Mouse (Mus musculus): ENCODE measurements around the gene Ambra1. TPM values are rescaled to one million over a fixed set of nuclear protein-coding genes. Genes with fewer than 3 reads are reported as not detected.

Gene Ambra1
- polyA plus RNA-seq, 1 experiment from 2014 or later, result 22.3 TPM

DNA sequence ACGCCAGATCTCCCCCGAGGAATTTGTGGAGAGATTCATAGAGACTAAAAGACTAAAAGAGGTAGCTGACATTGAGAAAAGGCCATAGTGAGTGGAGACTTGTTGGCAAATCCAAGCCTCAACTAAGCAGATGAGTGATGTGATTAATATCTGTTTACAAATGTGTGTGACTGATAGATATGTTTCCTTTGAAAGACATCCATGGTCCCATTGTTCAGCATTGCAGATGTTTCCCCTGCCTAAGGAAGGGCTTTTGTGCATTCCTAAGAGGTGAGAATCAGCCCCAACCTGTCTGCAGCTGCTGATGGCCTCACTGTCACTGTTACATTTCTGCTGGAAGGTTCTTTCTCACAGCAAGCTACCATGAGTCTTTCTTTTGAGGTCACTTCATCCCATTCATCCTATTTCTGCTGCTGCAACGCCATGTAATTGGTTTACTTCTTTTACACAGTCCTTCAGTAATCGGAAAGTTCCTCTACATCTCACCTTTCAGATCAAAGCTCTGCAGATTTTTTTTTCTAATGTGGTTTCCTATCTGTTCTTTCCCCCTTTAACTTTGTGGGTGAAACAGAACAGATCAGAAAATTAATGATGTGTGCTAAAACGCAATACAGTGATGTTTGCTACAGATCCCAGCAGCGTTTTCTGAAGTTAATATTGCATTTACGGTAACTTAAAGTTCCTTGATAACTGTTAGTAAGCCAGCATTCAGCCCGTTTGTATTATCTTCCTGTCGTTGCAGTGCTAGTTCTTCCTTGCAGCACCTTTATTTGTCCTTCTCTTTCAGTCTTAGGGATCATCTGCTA is 146.3 kb downstream of the Ambra1 start:
- no peak overlapping the region for H3K27ac ChIP-seq
- 82% methylated on average over 9 of the region's 9 CpGs for WGBS
- no peak overlapping the region for H3K4me3 ChIP-seq (replicated peaks)
- no peaks in the 10 kb centered on the region for H3K27me3 ChIP-seq
- no peak overlapping the region for H3K9ac ChIP-seq (replicated peaks)
- H3K9me3 ChIP-seq, result no peaks in the 10 kb centered on the region
- H3K36me3 ChIP-seq, result peaks cover 20% of the 10 kb centered on the region
- no peaks in the 10 kb centered on the region for H3K4me1 ChIP-seq (replicated peaks)
- ATAC-seq (ENCODE audit: insufficient number of reproducible peaks, insufficient read depth, low FRiP score, low TSS enrichment, low read depth), result no peak
- H3K4me2 ChIP-seq, result no peak overlapping the region

DNA sequence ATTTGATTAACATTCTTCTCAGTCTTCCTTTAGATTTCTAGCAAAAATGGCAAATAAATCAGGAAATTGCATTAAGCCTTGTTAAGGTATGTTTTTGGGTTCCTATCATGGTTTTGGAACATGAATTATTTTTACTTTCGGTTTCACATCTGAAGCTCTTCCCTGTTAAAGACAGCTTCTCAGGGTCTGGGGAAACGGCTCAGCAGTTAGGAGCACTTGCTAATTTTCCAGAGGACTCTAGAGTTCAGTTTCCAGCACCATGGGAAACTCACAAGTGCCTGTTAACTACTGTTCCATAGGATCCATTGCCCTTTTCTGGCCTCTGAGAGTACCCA is 146.8 kb downstream of the Ambra1 start:
- Histone ChIP-seq H3K4me2 (no peak overlapping the region), H3K27me3 (no peaks in the 10 kb centered on the region), H3K9me3 (no peaks in the 10 kb centered on the region), H3K27ac (no peak overlapping the region), H3K36me3 (peaks cover 20% of the 10 kb centered on the region), H3K4me1 (replicated peaks) (no peaks in the 10 kb centered on the region), H3K4me3 (replicated peaks) (no peak overlapping the region), H3K9ac (replicated peaks) (no peak overlapping the region)
- ATAC-seq (ENCODE audit: insufficient number of reproducible peaks, insufficient read depth, low FRiP score, low TSS enrichment, low read depth), result no peak
- 89% methylated on average over 2 of the region's 2 CpGs for WGBS

DNA sequence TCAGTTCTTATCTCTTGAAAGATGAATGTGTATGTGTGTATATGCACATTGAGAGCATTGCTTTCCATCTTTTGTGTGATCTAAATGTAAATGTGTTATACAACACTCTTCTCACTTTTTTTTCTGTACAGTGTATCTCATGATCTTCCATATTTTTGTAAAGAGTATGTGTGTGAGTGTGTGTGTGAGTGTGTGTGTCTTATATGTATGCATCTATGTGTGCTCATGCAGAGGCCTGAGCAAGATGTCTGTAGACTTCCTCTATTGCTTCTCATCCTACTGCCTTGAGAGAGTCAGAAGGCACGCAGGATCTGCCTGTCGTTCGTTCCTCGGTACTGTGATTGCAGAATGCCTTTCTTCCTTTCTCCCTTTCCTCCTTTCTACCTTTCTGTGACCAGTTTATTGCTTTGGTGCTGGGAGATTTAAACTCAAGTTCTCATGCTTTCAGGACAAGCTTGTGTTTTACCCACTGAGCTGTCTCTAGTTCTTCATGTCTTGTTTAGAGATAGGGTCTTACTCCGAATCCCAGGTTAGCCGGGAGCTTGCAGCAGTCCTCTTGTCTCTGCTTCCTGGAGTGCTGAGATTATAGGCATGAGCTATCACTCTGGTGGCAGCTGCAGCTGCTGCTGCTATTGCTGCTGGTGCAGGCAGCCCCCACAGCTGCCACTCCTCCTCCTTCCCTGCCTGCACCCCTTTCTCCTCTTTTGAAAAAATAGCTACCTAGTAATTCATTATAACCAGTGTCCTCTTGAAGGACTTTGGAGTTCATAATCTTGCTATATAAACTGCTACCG is 148.7 kb downstream of the Ambra1 start:
- 84% methylated on average over 7 of the region's 7 CpGs for WGBS
- Histone ChIP-seq H3K4me1 (replicated peaks) (no peaks in the 10 kb centered on the region), H3K4me3 (replicated peaks) (no peak overlapping the region), H3K9me3 (no peaks in the 10 kb centered on the region), H3K9ac (replicated peaks) (no peak overlapping the region), H3K36me3 (peaks cover 20% of the 10 kb centered on the region), H3K27me3 (no peaks in the 10 kb centered on the region), H3K4me2 (no peak overlapping the region), H3K27ac (no peak overlapping the region)
- no peak for ATAC-seq (ENCODE audit: insufficient number of reproducible peaks, insufficient read depth, low FRiP score, low TSS enrichment, low read depth)

DNA sequence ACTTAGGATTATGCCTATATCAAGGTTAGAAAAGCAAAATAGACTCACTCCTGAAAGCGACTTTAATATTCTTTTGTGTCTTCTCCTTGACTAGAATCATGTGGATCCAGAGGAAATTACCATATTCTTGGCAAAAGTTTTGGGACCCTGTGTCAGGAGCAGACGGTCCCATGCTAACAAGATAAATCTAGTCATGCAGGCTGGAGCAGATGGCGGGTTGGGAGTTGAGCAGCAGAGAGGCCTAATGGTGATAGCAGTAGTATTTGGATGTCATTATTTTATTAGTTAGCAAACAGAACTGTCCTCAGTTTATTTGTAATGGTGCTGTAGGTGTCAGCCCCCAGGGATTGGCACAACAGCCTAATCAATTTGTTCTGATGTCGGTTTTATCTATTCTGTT is 154.0 kb downstream of the Ambra1 start:
- Histone ChIP-seq H3K4me1 (replicated peaks) (no peaks in the 10 kb centered on the region), H3K27ac (no peak overlapping the region), H3K4me3 (replicated peaks) (no peak overlapping the region), H3K9me3 (no peaks in the 10 kb centered on the region), H3K4me2 (no peak overlapping the region), H3K36me3 (peaks cover 32% of the 10 kb centered on the region), H3K27me3 (no peaks in the 10 kb centered on the region), H3K9ac (replicated peaks) (no peak overlapping the region)
- ATAC-seq (ENCODE audit: insufficient number of reproducible peaks, insufficient read depth, low FRiP score, low TSS enrichment, low read depth), result no peak
- WGBS, result 87% methylated on average over 4 of the region's 4 CpGs

DNA sequence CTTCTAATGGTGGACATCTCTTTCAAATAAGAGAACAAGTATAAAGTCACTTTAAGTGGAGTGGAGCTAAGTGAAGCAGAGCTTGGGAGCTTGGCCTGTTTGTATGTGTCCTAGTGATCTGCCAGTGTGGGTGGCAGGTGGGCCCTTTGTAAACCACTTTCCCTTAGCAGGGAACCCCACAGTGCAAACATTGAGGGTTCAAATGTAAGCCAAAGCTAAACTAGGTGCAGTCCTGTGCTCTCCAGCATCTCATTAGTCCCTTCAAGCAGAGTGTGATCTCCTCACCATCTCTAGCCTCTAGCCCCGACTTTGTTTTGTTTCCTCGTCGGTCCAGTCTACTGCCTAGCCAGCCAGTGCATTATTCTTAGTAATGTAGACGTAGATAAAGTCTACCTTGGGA is 154.7 kb downstream of the Ambra1 start:
- WGBS, result 85% methylated on average over 4 of the region's 4 CpGs
- Histone ChIP-seq H3K4me3 (replicated peaks) (no peak overlapping the region), H3K36me3 (peaks cover 38% of the 10 kb centered on the region), H3K9ac (replicated peaks) (no peak overlapping the region), H3K4me2 (no peak overlapping the region), H3K27ac (no peak overlapping the region), H3K9me3 (no peaks in the 10 kb centered on the region), H3K4me1 (replicated peaks) (no peaks in the 10 kb centered on the region), H3K27me3 (no peaks in the 10 kb centered on the region)
- no peak for ATAC-seq (ENCODE audit: insufficient number of reproducible peaks, insufficient read depth, low FRiP score, low TSS enrichment, low read depth)

DNA sequence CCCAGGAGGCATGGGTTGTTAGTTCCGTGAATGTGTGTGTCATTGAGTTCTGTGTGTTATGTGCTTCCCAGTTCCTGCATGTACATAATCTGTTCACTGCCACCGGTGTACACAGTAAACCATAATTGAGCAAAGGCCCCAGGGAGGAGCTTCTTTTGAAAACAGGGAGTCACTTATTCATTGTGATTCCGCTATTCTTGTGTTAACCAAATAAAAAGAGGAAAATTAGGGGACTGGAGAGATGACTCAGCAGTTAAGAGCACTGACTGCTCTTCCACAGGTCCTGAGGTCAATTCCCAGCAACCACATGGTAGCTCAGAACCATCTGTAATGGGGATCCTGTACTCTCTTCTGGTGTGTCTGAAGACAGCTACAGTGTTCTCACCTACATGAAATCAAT is 164.8 kb downstream of the Ambra1 start:
- WGBS, result 89% methylated on average over 3 of the region's 3 CpGs
- no peak overlapping the region for H3K4me3 ChIP-seq (replicated peaks)

DNA sequence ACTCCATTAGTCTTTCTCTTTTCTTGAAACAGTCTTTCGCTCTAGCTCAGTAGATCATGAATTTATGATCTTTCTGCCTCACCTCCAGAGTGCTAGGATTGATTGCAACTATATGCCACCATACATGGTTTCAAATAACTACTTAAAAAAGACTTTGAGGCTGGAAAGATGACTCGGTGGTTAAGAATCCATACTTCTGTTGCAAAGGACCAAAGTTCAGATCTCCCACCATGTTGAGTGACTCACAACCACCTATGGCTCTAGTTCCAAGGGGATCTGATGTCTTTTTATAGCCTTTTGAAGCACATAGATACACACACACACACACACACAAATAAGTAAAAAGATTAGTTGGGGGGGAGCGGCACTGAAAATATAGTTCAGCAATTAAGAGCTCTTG is 165.5 kb downstream of the Ambra1 start:
- Histone ChIP-seq H3K36me3 (peaks cover 22% of the 10 kb centered on the region; the same call in 1 of the 2 replicates), H3K4me1 (replicated peaks) (no peaks in the 10 kb centered on the region), H3K9me3 (no peaks in the 10 kb centered on the region), H3K4me3 (replicated peaks) (no peak overlapping the region), H3K27me3 (no peaks in the 10 kb centered on the region), H3K9ac (replicated peaks) (no peak overlapping the region), H3K4me2 (no peak overlapping the region), H3K27ac (no peak overlapping the region)
- 95% methylated on average over 3 of the region's 3 CpGs for WGBS
- no peak for ATAC-seq (ENCODE audit: insufficient number of reproducible peaks, insufficient read depth, low FRiP score, low TSS enrichment, low read depth)

More for the DNA sequence above, 164.8 kb downstream of the Ambra1 start:
- Histone ChIP-seq H3K9ac (replicated peaks) (no peak overlapping the region), H3K9me3 (no peaks in the 10 kb centered on the region), H3K27me3 (no peaks in the 10 kb centered on the region), H3K4me1 (replicated peaks) (no peaks in the 10 kb centered on the region), H3K36me3 (peaks cover 25% of the 10 kb centered on the region; the same call in 1 of the 2 replicates), H3K4me2 (no peak overlapping the region), H3K27ac (no peak overlapping the region)
- ATAC-seq (ENCODE audit: insufficient number of reproducible peaks, insufficient read depth, low FRiP score, low TSS enrichment, low read depth), result no peak

DNA sequence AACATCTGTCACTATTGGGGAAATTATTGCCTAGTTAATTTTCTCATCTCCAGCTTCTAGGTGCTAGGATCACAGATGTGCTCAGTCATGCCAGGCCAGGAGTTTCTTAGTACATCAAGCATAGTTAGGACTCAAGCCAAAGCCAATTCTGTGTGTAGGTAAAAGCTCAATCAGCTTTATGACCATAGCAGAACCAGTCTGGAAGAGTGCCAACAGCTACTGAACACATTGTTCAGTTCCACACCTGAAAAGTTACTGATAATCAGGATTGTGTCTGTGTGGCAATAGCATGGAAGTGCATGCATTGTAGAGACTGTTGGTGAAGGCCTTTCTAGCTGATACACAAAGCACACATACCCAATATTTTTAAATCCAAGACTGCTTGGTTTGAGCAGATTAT is 168.0 kb downstream of the Ambra1 start:
- Histone ChIP-seq H3K4me1 (replicated peaks) (no peaks in the 10 kb centered on the region), H3K4me3 (replicated peaks) (no peak overlapping the region), H3K9ac (replicated peaks) (no peak overlapping the region), H3K36me3 (peaks cover 35% of the 10 kb centered on the region; the same call in 1 of the 2 replicates), H3K9me3 (no peaks in the 10 kb centered on the region), H3K27ac (no peak overlapping the region), H3K27me3 (no peaks in the 10 kb centered on the region), H3K4me2 (no peak overlapping the region)
- ATAC-seq (ENCODE audit: insufficient number of reproducible peaks, insufficient read depth, low FRiP score, low TSS enrichment, low read depth), result no peak

DNA sequence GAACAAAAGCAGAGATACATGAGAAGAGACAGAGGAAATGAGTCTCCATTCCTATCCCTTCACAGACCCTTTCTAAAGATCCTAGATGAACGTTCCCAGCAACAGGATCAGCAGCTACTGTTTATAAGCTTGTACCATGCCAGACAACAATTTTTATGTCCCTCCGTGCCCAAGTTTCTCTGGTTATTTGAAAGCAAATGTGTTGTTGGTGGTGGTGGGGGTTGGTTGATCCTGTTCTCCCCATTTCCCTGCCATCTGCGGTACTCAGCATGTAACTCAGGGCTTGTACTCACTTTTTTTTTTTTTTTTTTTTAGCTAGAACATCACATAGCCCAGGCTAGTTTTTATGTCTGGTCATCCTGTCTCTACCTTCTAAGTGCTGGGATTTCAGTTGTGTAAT is 169.2 kb downstream of the Ambra1 start:
- H3K27ac ChIP-seq, result no peak overlapping the region
- no peak for ATAC-seq (ENCODE audit: insufficient number of reproducible peaks, insufficient read depth, low FRiP score, low TSS enrichment, low read depth)
- H3K9me3 ChIP-seq, result no peaks in the 10 kb centered on the region
- peaks cover 37% of the 10 kb centered on the region; the same call in 1 of the 2 replicates for H3K36me3 ChIP-seq
- no peaks in the 10 kb centered on the region for H3K27me3 ChIP-seq
- H3K4me1 ChIP-seq (replicated peaks), result no peaks in the 10 kb centered on the region
- 97% methylated on average over 3 of the region's 3 CpGs for WGBS
- H3K4me2 ChIP-seq, result no peak overlapping the region
- no peak overlapping the region for H3K9ac ChIP-seq (replicated peaks)
- no peak overlapping the region for H3K4me3 ChIP-seq (replicated peaks)

DNA sequence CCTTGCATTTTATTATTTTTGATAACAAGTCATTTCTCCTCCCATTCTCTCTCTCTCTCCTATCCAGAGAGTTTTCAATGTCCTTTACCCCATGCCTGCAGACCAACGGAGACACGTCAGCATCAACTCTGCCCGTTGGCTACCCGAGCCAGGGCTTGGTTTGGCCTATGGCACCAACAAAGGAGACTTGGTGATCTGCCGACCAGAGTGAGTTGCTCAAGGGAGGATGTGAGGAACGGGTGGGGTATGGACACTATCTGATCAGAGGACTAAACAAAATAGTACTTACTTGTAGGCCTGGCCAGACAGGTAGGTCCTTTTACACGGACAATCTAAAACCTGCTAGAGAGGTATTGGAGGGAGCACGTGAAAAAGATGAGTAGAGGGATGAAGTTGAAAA is 170.5 kb downstream of the Ambra1 start:
- no peak overlapping the region for H3K27ac ChIP-seq
- peaks cover 40% of the 10 kb centered on the region for H3K36me3 ChIP-seq
- no peak overlapping the region for H3K4me2 ChIP-seq
- no peaks in the 10 kb centered on the region for H3K27me3 ChIP-seq
- 92% methylated on average over 8 of the region's 8 CpGs for WGBS
- no peaks in the 10 kb centered on the region for H3K9me3 ChIP-seq
- no peak overlapping the region for H3K4me3 ChIP-seq (replicated peaks)
- no peak overlapping the region for H3K9ac ChIP-seq (replicated peaks)
- no peak for ATAC-seq (ENCODE audit: insufficient number of reproducible peaks, insufficient read depth, low FRiP score, low TSS enrichment, low read depth)
- no peaks in the 10 kb centered on the region for H3K4me1 ChIP-seq (replicated peaks)

DNA sequence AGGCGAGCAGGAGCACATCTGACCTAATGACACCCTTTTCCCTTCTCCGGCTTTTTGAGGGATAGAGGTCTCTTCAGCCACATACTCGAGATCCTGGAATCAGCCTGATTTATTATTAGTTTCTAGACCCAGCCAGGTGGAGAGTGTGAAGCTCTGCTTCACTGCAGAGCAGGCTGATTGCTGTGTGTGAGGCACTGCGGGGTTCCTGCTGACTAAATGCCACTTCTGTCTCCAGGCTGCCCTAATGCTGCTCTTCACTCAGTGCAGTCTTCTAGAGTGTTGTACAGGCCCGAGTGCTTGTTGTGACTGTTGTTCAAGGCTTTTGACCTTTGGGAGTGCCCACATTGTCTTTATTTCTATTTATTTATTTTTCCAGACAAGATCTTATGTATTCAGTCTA is 172.4 kb downstream of the Ambra1 start:
- ATAC-seq (ENCODE audit: insufficient number of reproducible peaks, insufficient read depth, low FRiP score, low TSS enrichment, low read depth), result no peak
- no peak overlapping the region for H3K27ac ChIP-seq
- no peaks in the 10 kb centered on the region for H3K27me3 ChIP-seq
- H3K4me1 ChIP-seq (replicated peaks), result no peaks in the 10 kb centered on the region
- H3K36me3 ChIP-seq, result peaks cover 51% of the 10 kb centered on the region
- whole genome bisulfite sequencing, result 74% methylated on average over 5 of the region's 5 CpGs
- H3K9ac ChIP-seq (replicated peaks), result no peak overlapping the region
- no peak overlapping the region for H3K4me2 ChIP-seq
- H3K4me3 ChIP-seq (replicated peaks), result no peak overlapping the region
- H3K9me3 ChIP-seq, result no peaks in the 10 kb centered on the region
